Mouse (Mus musculus) layer of hippocampus, adult 2 months (tissue): Measurements from ENCODE around the gene Sdhb. TPM values are rescaled to one million over a fixed set of nuclear protein-coding genes. Genes with fewer than 3 reads are reported as not detected.
A peak's percentile ranks its signal among the peaks of the same experiment; 100 is the strongest.

Experiments used
- DNase-seq, 2 experiments: peaks; one replicate each; pipeline ENCODE4 v3.0.0; 2022; ENCODE audit warnings: low spot score in 2 of 2
- H3K27ac ChIP-seq: fragments of 200-600 bp; 2 replicates; pipeline ENCODE4 v1.8.1; 2022
- H3K4me3 ChIP-seq: fragments of 200-600 bp; 2 replicates; pipeline ENCODE4 v1.8.1; 2022; ENCODE audit warnings: mild to moderate bottlenecking
- CTCF ChIP-seq: fragments of 200-600 bp; conservative IDR thresholded peaks from 2 replicates; pipeline ENCODE4 v1.8.1; 2022; ENCODE audit warnings: antibody characterized with exemption, mild to moderate bottlenecking, moderate library complexity
- total RNA-seq, 2 experiments: library from RNA; stranded (reverse); gene quantifications; 2 replicates each; pipeline ENCODE4 v1.2.3; 2021

The Sdhb gene
- total RNA-seq, 2 experiments from 2014 or later = 170 to 183 TPM

- Histone ChIP-seq H3K27ac (no peak overlapping the region), H3K4me3 (no peak overlapping the region)
- no peak for DNase-seq
- no peak for TF ChIP-seq CTCF
Observed at GRCm38 (mm10) chr4:141014114-141014513, 53.1 kb downstream of the Sdhb start.

- Histone ChIP-seq H3K27ac (no peak overlapping the region), H3K4me3 (no peak overlapping the region)
- no peak for TF ChIP-seq CTCF
- no peak for DNase-seq
Observed at GRCm38 (mm10) chr4:141014856-141015255, 53.9 kb downstream of the Sdhb start.

- H3K4me3 ChIP-seq = no peak overlapping the region
- TF ChIP-seq CTCF = no peak
- H3K27ac ChIP-seq = no peak overlapping the region
- no peak for DNase-seq
Observed at GRCm38 (mm10) chr4:141015356-141015755, 54.4 kb downstream of the Sdhb start.

- no peak for DNase-seq
- no peak overlapping the region for H3K4me3 ChIP-seq
- peak overlapping the region; percentile 64; the same call in 1 of the 2 replicates for H3K27ac ChIP-seq
- no peak for TF ChIP-seq CTCF
Observed at GRCm38 (mm10) chr4:141016311-141016710, 55.3 kb downstream of the Sdhb start.

- H3K4me3 ChIP-seq = no peak overlapping the region
- TF ChIP-seq CTCF = no peak
- 0 out of 2 replicates have a peak overlapping the region, but pooled peaks have one; percentile 64 for H3K27ac ChIP-seq
- no peak for DNase-seq
Observed at GRCm38 (mm10) chr4:141017657-141018436, 56.8 kb downstream of the Sdhb start.

- DNase-seq = no peak
- H3K4me3 ChIP-seq = no peak overlapping the region
- no peak for TF ChIP-seq CTCF
- no peak overlapping the region for H3K27ac ChIP-seq
Observed at GRCm38 (mm10) chr4:141020220-141020619, 59.2 kb downstream of the Sdhb start.

GRCm38 (mm10) chr4:141020811-141021613 is 60.0 kb downstream of the Sdhb start:
- TF ChIP-seq CTCF = no peak
- peak in 1 of 2 experiments; percentile 57 for DNase-seq
- Histone ChIP-seq H3K27ac (peak overlapping the region; percentile 72), H3K4me3 (no peak overlapping the region)

GRCm38 (mm10) chr4:141021614-141021929 is 60.6 kb downstream of the Sdhb start:
- Histone ChIP-seq H3K27ac (peak overlapping the region; percentile 72), H3K4me3 (no peak overlapping the region)
- TF ChIP-seq CTCF = no peak
- no peak for DNase-seq

GRCm38 (mm10) chr4:141024052-141024451 is 63.0 kb downstream of the Sdhb start:
- no peak for TF ChIP-seq CTCF
- peak overlapping the region; percentile 78 for H3K27ac ChIP-seq
- no peak overlapping the region for H3K4me3 ChIP-seq
- DNase-seq = peak in 1 of 2 experiments; percentile 55

- DNase-seq = no peak
- H3K27ac ChIP-seq = no peak overlapping the region
- no peak overlapping the region for H3K4me3 ChIP-seq
- TF ChIP-seq CTCF = no peak
Observed at GRCm38 (mm10) chr4:141024992-141025391, 64.0 kb downstream of the Sdhb start.

Other genes with a start within 250 kb of the Sdhb start
- gene Padi6, start 218.6 kb upstream of the Sdhb start, total RNA-seq = not detected
- gene Padi4, start 187.0 kb upstream of the Sdhb start, total RNA-seq = not detected
- gene Padi3, start 150.6 kb upstream of the Sdhb start, total RNA-seq = not detected
- gene Padi1, start 115.4 kb upstream of the Sdhb start, total RNA-seq = not detected
- gene Padi2, start 54.9 kb upstream of the Sdhb start, total RNA-seq = 10 to 100 TPM; 20.2 to 26.5 TPM
- gene Atp13a2, start 25.7 kb downstream of the Sdhb start, total RNA-seq = 100 to 1,000 TPM; 155 to 162 TPM
- 1 to 10 TPM; 4.5 to 6.9 TPM for gene Mfap2, start 49.2 kb downstream of the Sdhb start, total RNA-seq
- gene Crocc, start 99.3 kb downstream of the Sdhb start, total RNA-seq = 10 to 100 TPM; 83.1 to 89.8 TPM
- 10 to 100 TPM; 41.6 to 42.2 TPM for gene Necap2, start 117.2 kb downstream of the Sdhb start, total RNA-seq
- gene Spata21, start 127.1 kb downstream of the Sdhb start, total RNA-seq = not detected
- 10 to 100 TPM; 49.7 to 54.3 TPM for gene Szrd1, start 178.6 kb downstream of the Sdhb start, total RNA-seq
- 10 to 100 TPM; 21.2 to 22.8 TPM for gene Fbxo42, start 186.7 kb downstream of the Sdhb start, total RNA-seq